Mouse (Mus musculus): ENCODE measurements at regions not wholly inside any gene's neighbourhood (a gene's known extent, or its start where the extent isn't known, plus 50 kb on each side); places are given as distances from the start of the nearest gene placed in this dataset.

DNA sequence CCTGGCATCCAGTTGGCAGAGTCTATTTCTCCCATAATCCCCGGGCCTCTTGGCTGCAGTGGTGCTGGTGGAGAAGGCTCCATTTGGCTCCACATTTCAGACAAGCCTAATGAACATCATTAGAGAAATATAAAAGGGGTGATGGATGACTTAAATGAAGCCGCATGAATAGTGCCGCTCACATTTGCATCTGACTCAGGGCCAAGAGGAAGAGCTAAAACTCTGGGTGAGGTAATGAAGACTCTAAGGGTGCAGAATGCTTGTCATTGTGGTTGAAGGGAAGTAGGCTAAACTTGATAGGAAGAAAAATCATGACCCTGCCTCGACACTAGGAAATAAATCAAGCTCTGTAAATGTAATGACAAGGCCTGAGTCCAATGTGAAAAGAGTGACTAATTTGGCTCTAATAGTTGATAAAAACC lies 298.3 kb upstream of the Gm21798 start:
- DNase-seq (ENCODE audit: extremely low spot score, low spot score): no peak

DNA sequence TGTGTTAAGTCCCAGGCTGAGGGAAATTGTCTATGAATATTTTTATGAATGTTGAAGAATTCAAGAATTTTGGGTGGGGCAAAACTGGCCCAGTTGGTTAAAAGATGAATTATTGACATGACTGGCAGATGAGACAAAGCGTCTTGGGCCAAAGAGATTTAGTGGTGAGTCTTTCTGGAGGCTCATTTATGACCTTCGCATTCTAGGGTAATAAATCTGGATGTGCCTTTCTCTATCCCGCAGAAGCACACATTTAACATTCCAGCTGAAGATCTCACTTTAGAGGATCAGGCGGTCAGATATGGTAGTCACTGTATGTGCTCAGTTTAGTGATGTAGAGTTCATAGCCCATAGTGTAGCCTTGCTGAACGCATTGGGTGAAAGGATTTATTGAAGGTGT lies 296.9 kb upstream of the Gm21798 start:
- DNase-seq (ENCODE audit: extremely low spot score, low spot score): no peak

DNA sequence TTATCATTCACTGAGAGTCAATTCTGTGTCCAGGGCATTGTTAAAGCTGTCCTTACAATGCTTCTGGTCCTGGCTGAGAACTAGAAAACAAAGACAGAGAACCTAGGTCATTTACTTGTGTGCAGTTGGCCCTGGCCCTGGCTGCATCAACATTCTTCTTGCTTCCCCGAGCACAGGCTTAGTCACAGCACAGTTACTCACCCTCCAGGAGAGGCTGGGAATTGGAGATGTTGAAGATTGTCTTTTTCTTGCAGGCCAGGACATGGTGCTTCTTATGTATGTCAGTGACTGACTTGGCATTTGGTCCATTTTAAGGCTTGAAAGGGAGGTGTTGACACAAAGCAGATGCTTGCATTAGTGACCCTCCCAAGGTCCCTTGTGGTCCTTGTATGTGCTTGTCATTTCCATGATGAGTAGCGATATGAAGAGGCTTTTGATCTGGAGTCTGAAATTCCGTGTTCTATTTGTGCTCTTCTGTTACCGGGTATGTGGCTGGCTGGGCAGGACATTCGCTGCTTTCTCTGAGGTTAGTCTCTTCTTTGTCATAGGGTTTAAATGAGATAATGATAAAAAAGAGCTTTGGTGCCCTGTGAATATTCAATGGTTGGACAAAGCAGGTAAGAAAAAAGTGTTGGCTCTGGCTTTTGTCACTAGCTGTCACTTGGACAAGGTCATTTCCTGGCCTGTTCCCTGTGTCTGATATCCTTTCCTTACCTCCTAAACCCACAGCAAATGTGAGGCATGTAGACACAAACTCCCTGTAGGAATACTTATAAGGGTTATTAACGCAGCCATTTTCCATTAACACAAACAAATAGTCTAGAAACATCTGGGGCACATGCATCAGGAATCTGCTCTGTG lies 285.0 kb upstream of the Gm21798 start:
- DNase-seq (ENCODE audit: extremely low spot score, low spot score): no peak

DNA sequence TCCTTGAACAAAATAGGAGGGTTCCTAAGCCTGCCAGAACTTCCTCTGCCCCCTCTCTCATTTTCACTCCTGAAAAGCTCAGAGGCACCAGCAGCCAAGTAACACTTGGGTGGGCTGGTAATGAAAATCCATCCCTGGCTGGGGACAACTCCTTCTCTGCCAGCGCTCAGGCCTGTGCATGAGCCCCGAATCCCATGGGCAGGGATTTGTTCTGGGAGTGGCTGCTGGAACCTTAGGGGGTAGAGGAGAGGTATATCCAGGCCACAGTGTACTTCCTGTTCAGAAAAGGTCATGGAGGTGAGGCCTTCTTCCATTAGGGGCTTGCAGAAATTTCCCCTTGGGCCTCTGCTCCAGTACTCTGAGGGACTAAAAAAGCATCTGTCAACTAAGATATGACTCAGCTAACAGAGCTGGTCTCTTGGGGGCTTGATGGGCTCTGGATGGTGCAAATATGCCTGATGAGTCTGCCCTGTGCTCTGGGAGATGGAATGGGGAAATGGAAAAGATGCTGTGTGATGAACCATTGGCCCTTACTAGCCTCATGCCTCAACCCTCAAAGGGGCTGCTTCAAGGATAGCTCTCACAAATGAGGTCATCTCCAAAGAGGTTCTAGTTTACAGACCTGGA lies 284.2 kb upstream of the Gm21798 start:
- DNase-seq (ENCODE audit: extremely low spot score, low spot score): no peak

DNA sequence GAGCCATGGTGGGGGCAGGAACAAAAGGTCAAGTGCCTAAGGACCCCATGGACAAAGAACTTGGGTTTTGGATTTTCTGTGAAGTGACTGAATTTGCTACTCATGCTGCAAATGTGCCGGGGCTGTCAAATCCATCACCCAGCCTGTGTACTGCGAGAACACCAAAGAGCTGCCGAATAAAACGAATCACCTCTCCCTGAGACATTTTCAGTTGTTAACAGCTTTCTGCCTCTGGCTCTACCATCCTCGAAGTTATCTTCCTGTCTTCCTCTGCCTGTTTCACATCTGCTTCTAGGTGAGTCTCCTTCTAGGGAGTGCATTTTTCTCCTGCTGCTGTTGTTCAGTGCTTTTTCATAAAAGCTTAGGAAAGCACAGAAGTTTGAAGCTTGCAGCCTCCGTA lies 283.3 kb upstream of the Gm21798 start:
- DNase-seq (ENCODE audit: extremely low spot score, low spot score): no peak

DNA sequence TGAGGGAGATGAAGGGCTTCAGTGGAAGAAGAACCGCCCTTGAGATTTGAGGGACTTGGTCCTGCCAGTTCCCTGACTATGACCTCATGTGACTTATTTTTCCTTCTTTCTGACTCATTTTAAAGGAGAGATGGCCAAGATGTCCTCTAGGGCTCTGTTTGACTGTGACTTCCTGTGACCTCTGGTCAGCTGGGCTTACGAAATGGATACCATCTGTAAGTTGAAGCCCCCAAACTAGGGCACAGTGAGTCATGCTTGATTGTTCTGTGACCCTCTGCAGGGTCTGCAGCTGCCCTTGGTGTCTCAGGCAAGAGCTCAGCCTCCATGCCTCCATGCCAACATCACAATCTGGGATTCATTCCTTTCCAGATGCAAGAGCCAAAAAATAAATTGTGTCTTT lies 282.3 kb upstream of the Gm21798 start:
- peak; percentile 37 for DNase-seq (ENCODE audit: extremely low spot score, low spot score)

DNA sequence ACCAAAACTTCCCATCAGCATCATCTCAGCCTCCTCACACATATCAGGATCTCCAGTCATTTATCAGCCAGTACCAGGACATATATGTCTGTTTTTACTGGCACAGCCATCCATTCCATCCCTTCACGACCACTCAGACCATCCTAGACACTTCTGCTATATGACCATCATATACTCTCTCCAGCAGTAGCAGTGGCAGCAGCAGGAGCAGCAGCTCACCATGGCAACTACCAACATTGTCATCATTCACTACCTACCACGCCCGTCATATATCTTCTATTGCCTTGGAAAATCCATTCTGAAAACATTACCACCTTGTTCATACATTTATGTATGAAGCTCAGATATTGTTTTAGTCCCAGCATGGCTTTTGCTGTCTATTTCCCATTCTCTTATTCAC lies 276.1 kb upstream of the Gm21798 start:
- DNase-seq (ENCODE audit: extremely low spot score, low spot score): no peak

DNA sequence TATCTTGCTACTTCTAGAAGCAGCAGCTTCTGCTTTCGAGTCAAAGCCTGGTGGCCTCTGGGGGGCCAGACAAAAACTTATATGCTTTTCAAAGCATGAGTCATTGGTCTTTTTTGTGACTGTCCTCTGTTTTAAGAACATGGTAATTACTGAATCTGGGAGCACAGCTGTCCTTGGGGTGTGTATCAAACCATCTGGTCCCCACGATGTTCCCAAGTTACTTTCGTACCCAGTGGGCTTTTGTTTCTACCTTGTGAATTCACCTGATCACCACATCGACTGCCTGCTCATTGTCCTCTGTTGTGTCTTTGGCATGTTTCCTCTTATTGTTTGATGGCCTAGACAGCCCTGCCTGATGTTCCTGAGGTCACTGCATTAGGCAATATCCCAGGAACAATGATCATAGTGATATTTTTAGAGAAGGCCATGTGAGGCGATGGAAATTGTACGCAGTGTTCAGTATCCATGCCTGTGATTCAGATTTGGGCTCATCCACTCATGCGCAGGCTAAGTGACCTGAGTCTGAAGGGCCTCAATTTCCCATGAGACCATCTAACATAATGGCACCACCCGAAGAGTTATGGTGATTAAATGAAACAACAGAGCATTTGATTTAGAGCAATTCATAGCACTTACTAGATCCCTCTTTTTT lies 275.1 kb upstream of the Gm21798 start:
- DNase-seq (ENCODE audit: extremely low spot score, low spot score): no peak

DNA sequence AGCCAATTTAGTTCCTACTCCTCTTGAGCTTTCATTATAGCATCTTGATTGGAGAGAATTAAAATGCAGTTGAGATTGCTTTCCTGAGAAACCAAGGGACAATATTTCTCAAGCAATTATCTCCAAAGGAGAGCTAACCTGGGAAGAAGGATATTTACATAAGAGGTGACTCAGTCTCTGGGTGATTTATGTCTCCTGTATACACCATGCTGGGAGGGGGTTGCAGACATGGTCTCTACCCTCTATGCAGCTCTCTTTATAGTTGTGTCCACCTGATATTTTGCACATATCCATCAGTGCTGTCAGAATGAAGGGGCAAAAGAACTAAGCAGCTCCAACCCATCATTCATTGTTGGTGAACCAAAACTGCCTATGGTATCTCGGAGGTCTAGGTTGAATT lies 274.6 kb upstream of the Gm21798 start:
- no peak for DNase-seq (ENCODE audit: extremely low spot score, low spot score)

DNA sequence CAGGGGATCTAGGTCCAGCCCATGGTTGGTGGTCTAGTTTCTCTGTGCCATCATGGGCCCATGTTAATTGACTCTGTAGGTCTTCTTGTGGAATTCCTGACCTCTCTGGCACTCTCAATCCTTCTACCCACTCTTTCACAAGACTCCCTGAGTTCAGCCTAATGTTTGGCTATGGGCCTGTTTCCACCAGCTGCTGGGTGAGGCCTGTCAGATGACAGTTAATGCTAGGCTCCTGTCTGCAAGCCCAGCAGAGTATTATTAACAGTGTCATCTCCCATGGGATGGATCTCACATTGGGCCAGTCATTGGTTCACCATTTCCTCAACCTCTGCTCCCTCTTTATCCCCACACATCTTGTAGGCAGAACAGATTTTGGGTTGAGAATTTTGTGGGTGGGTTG lies 271.5 kb upstream of the Gm21798 start:
- no peak for DNase-seq (ENCODE audit: extremely low spot score, low spot score)

DNA sequence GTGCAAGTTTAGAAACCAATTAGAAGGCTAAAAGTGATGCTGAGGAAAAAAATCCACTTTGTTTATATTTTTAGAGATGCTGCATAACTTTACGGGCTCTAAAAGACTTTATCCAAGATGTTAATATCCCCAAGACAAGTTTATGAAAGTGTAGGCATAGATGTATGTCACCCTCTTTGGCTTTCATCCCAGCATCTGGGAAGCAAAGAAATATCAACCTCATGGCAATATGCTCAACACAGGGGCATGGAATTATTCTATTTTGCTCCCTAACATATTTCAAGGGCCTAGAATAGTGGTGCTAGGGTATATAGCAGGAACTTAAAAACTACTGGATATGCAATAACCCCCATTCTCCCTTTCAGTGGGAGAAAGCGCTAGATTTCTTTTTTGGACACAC lies 260.0 kb upstream of the Gm21798 start:
- no peak for DNase-seq (ENCODE audit: extremely low spot score, low spot score)

DNA sequence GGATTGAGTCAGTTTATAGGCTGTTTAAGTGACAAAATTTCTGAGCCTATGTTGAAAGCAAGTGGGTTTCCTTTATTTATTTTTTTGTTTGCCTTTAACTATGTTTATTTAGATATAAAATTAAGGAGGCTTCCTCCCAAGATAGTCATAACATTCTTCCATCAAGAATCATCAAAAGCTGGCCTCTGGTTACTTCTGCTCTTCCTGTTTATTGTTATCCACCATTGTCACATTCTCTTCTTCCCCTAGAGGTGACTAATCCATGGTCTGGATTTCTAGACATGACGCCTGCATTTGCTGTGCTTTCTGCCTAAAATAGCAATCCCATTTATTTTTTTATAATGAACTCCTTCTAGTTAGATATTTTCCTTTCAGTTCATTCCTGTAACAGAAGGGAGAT lies 259.3 kb upstream of the Gm21798 start:
- DNase-seq (ENCODE audit: extremely low spot score, low spot score): no peak

DNA sequence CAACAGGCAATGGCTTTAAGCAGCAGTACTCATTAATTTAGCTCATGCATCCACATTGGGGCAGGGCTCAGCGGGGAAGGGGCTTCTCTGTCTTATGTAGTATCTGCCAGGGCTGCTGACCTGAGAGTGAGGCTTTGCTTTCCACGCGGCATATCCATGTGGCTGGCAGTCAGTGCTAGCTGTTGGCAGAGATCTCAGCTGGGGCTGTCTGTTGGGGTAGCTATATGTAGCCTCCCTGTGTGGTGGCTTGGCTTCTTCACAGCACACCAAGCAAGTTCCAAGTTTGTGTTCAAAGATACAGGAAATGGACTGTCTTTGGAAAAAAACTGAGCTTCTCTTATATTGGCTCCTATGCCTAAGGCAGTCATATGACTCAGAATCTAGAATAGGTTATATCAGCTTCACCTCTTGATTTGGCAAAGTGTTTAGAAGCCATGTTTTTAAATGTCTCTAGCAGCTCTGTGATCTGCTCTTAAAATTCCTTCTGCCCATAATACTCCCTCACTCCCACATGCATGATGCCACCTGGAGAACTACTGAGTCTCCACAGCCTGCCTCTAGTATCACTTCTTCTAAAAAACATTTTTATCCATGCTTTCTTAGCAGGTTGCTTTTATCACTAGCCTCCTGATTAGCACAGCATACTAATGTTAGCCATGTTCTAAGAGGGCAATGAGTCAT lies 254.9 kb upstream of the Gm21798 start:
- DNase-seq (ENCODE audit: extremely low spot score, low spot score): no peak

DNA sequence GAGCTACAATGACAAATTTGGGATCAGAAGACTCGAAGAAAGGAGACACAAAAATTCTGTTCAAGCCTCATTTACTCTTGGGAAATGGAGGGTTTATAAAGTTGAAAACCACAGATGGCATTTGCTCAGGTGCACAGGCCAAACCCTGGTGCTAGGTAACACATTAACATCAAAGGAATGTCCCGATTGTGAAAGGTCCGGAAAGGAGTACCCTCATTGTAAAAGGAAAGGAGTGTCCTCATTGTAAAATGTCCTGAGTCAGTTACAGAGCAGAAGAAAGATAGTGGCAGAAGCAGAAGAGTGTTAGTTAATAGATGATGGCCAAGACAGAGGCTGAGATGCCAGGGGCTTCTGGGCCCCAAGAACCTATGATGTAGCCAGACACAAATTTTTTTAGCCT lies 252.8 kb upstream of the Gm21798 start:
- no peak for DNase-seq (ENCODE audit: extremely low spot score, low spot score)

DNA sequence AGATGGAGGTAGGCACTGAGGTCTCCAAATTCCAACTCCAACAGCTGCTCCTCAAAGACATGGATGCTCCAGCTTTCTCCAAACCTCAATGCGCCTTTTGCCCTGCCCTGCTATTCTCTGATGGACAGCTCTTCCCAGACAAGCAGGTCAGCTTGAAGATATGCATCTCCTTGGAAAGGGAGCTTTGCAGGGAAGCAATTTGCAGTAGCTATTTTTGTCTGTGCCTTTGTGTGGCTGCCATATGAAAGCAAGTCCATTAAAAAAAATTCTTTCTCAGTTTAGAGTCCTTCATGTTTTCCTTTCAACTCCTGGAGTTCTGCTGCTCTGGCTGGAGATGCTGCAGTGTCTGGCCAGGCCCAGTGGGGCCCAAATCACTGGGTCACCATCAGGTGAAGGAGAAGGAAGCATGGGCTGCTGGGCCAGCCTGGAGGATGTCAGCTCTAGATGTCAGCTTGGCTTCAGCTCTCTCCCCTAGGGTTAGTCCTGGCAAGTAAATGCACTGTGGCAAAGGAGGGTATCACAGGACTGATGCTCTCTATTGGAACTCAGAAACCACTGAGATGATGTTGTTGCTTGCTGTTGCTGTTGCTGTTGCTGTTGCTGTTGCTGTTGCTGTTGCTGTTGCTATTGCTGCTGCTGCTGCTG lies 240.5 kb upstream of the Gm21798 start:
- no peak for DNase-seq (ENCODE audit: extremely low spot score, low spot score)

DNA sequence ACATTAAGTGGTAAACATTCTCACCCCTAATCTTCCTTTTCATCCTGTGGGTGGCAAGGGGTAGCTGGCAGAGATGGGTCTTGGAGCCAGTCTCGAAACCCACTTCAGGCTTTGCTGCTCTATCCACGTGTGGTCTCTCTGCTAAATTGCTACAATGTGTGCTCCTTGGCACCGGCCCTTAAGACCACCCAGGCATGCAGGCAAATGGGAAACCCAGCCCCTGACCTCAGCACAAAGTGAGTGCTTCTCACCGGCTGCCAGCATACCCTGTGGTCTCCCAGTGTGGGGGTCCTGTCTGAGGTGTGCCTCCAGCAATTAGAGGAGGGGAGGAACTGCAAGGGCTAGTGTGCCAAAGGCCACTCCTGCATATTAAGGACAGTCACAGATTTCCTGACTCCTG lies 238.5 kb upstream of the Gm21798 start:
- peak; percentile 41 for DNase-seq (ENCODE audit: extremely low spot score, low spot score)

DNA sequence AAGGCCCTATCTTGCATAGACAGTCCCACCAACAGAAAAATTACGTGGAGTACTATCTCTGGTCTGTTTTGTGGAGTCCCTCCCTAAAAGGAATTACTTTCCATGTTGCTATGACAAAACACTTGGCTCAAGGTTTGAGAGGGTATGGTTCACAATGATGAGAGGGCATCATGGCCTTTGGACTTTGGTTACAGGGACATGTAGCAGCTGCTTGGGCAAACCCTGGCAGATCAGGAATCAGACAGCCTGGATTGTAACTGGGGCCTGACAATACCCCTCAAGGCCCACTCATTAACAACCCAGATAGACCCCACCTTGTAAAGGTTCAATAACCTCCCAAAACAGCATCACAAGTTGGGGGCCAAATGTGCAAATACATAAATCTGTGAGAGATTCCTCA lies 237.0 kb upstream of the Gm21798 start:
- no peak for DNase-seq (ENCODE audit: extremely low spot score, low spot score)

DNA sequence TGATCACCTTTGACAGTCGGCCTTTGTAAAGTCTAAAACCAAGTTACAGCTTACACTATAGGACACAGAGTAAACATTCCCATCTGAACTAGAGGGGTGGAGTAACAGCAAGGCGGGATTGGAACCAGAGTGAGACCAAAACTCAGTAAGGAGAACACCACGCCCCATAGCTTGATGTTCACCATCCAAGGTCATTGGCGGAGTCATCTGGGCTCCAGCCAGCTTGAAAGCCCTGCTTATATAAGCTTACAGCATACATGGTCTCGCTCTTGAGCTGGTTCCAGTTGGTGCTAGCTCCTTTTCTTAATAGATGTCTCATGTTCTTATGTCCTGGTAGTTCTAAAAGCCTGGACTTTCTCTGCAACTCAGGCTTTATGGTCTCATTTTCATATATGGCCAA lies 236.4 kb upstream of the Gm21798 start:
- DNase-seq (ENCODE audit: extremely low spot score, low spot score): peak; percentile 5

DNA sequence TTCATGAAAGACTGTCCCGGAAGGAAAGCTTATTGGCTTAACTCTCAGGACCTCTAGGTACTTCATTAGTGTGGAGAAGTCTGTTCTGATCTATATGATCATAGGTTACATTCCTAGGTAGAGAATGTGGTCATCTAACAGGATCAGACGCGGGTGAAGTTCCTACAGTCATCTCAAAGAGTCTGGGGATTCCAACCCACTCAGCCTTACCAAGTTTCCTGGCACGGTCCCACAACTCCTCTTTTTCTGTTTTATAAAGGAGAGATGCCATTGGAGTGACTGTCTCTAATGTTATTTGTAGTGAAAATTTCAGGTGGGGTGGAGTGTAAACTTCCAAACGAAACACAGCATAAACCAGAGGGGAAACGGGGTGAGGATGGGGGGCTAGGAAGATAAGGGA lies 233.4 kb upstream of the Gm21798 start:
- DNase-seq (ENCODE audit: extremely low spot score, low spot score): no peak

DNA sequence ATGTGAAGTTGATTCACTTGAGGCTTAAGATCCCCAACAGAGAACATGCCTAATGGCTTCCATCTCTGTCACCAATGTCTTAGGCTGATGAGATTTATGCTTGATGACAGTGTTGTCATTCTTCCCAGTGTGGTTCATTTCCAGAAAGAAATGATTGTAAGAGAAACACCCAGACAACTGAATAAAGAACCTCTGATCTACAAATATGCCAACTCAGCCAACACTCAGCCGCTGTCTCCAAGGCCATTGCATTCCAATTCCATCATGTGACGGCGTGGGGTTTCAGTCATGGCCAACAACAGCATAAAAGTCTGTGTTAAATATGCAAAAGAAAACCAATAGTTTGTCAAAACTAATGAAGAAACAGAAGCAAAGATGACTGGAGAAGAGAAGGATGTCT lies 230.7 kb upstream of the Gm21798 start:
- peak; percentile 2 for DNase-seq (ENCODE audit: extremely low spot score, low spot score)

DNA sequence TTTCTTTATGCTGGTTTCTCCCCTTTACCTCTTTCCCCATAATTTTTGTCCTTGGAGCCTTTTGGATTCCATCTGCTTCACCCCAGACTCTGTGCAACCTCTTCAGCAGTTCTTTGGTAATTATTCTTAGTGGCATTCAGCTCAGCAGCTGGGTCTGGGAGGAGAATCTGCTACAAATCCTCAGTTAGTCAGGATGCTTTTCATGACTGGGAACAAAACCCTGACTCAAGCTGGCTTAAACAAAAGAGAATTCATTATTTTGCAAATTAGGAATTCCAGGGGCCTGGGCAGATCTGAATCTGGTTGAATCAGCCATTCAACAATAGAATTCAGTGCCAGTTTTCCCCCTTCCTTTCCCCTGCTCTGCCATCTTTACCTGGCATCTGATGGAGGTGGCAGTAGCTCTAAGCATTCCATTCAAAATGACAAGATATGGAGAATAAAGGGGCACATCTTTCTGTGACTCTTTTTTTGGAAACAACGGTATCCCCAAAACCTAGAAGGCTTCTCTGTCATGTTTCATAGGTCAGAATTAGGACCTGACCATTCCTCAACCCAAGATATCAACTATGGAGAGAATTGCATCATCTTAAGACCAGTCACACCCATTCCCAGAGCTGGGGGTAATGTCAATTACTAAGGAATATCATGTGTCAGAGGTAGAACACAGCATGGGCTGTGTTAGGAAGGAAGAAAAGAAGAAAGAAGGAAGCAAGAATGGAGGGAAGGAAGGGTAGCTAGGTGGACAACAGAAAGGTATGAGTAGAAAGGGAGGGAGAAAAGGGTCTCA lies 227.2 kb upstream of the Gm21798 start:
- DNase-seq (ENCODE audit: extremely low spot score, low spot score): no peak

All from neural tube, embryonic 10.5 days (tissue).